Mouse (Mus musculus) testis, adult 2 months (tissue): ENCODE measurements around the gene Tagln2.

Experiments
- CTCF ChIP-seq: fragments of 200-500 bp; IDR thresholded peaks from 2 replicates; pipeline ENCODE4 v1.5.1; 2012; ENCODE audit warnings: low read depth, mild to moderate bottlenecking, inconsistent platforms, low read length, moderate library complexity; ENCODE audit not compliant: control insufficient read depth, insufficient read depth, insufficient replicate concordance
- POLR2A ChIP-seq: fragments of 200-500 bp; IDR thresholded peaks from 2 replicates; pipeline ENCODE4 v1.6.1; 2012; ENCODE audit warnings: low read depth, mild to moderate bottlenecking, inconsistent platforms, low read length, moderate library complexity; ENCODE audit not compliant: control insufficient read depth

- TF ChIP-seq POLR2A (no peak), CTCF (no peak)
Measured at GRCm38 (mm10) chr1:172458041-172458440, 41.8 kb upstream of the Tagln2 start.
